Mouse (Mus musculus) liver, embryonic 12.5 days (tissue): ENCODE data around the gene 4933402J07Rik. TPM values are rescaled to one million over a fixed set of nuclear protein-coding genes. Genes with fewer than 3 reads are reported as not detected.

Experiments used
- ATAC-seq: fragments of 200-750 bp; cut with Nextera tagmentation; 2 replicates; pipeline ENCODE4 v1.8.0; 2017; ENCODE audit warnings: moderate number of reproducible peaks, mild to moderate bottlenecking, moderate library complexity
- H3K27ac ChIP-seq: fragments of 300-500 bp; sonication (generic); 2 replicates; pipeline ENCODE4 v1.5.1; 2016; ENCODE audit warnings: mild to moderate bottlenecking
- H3K27me3 ChIP-seq: fragments of 300-500 bp; sonication (generic); replicated peaks from 2 replicates; pipeline ENCODE4 v1.6.1; 2016; ENCODE audit warnings: mild to moderate bottlenecking, moderate library complexity
- H3K36me3 ChIP-seq: fragments of 300-500 bp; sonication (generic); 2 replicates; pipeline ENCODE4 v1.6.1; 2016; ENCODE audit warnings: mild to moderate bottlenecking, moderate library complexity
- H3K4me1 ChIP-seq: fragments of 300-500 bp; sonication (generic); 2 replicates; pipeline ENCODE4 v1.6.1; 2016
- H3K4me2 ChIP-seq: fragments of 300-500 bp; sonication (generic); 2 replicates; pipeline ENCODE4 v1.6.1; 2016; ENCODE audit warnings: mild to moderate bottlenecking, moderate library complexity
- H3K4me3 ChIP-seq: fragments of 300-500 bp; sonication (generic); 2 replicates; pipeline ENCODE4 v1.5.1; 2016; ENCODE audit warnings: mild to moderate bottlenecking, moderate library complexity
- H3K9ac ChIP-seq: fragments of 300-500 bp; sonication (generic); 2 replicates; pipeline ENCODE4 v1.6.1; 2016; ENCODE audit warnings: mild to moderate bottlenecking, moderate library complexity
- H3K9me3 ChIP-seq: fragments of 300-500 bp; sonication (generic); replicated peaks from 2 replicates; pipeline ENCODE4 v1.6.1; 2016; ENCODE audit warnings: mild to moderate bottlenecking, moderate library complexity
- WGBS: fragments of 180-500 bp; shearing (Covaris S2); methylation state at CpG from one replicate; pipeline ENCODE4 v1.1.7; 2016; ENCODE audit not compliant: insufficient replicate concordance; 5-methylcytosine and 5-hydroxymethylcytosine counted together
- polyA plus RNA-seq: library from polyadenylated mRNA; unstranded; fragments of >200 nt; fragmentation: Nextera tagmentation; extraction: Ambion mirVana; gene quantifications from 2 replicates; pipeline ENCODE4 v1.2.1, GENCODE M21; 2016

Gene 4933402J07Rik
- polyA plus RNA-seq, result not detected in 2 replicates

GRCm38 (mm10) chr8:87563553-87563952 is at the start of gene 4933402J07Rik:
Gene 4933402J07Rik, plus strand, starts transcription at chr8:87563853.
- Histone ChIP-seq H3K9me3 (no peaks in the 10 kb centered on the region), H3K4me2 (no peak within 1 kb of the TSS), H3K4me1 (no peaks in the 10 kb centered on the region), H3K27ac (no peak within 1 kb of the TSS), H3K27me3 (no peaks in the 10 kb centered on the region), H3K36me3 (no peaks in the 10 kb centered on the region), H3K4me3 (no peak within 1 kb of the TSS), H3K9ac (no peak within 1 kb of the TSS)
- no peak for ATAC-seq
- WGBS, result 42% methylated on average over 2 of the region's 2 CpGs

GRCm38 (mm10) chr8:87517132-87517531 is 46.5 kb upstream of the 4933402J07Rik start:
- no peak overlapping the region for H3K27ac ChIP-seq
- H3K4me1 ChIP-seq, result no peaks in the 10 kb centered on the region
- no peaks in the 10 kb centered on the region for H3K27me3 ChIP-seq
- WGBS, result 73% methylated on average over 3 of the region's 3 CpGs
- H3K4me3 ChIP-seq, result no peak overlapping the region
- H3K4me2 ChIP-seq, result no peak overlapping the region
- no peak overlapping the region for H3K9ac ChIP-seq
- ATAC-seq, result no peak
- no peaks in the 10 kb centered on the region for H3K9me3 ChIP-seq
- no peaks in the 10 kb centered on the region for H3K36me3 ChIP-seq

GRCm38 (mm10) chr8:87525006-87525405 is 38.6 kb upstream of the 4933402J07Rik start:
- 71% methylated on average over 1 of the region's 1 CpGs for WGBS
- no peaks in the 10 kb centered on the region for H3K4me1 ChIP-seq
- no peak overlapping the region for H3K4me2 ChIP-seq
- H3K36me3 ChIP-seq, result no peaks in the 10 kb centered on the region
- no peak overlapping the region for H3K27ac ChIP-seq
- H3K9ac ChIP-seq, result no peak overlapping the region
- H3K27me3 ChIP-seq, result no peaks in the 10 kb centered on the region
- H3K9me3 ChIP-seq, result no peaks in the 10 kb centered on the region
- no peak for ATAC-seq
- no peak overlapping the region for H3K4me3 ChIP-seq

- Histone ChIP-seq H3K27me3 (no peaks in the 10 kb centered on the region), H3K4me1 (no peaks in the 10 kb centered on the region), H3K9me3 (no peaks in the 10 kb centered on the region), H3K4me2 (no peak overlapping the region), H3K27ac (no peak overlapping the region), H3K9ac (no peak overlapping the region), H3K36me3 (no peaks in the 10 kb centered on the region), H3K4me3 (no peak overlapping the region)
- WGBS, result 37% methylated on average over 4 of the region's 4 CpGs
- ATAC-seq, result no peak
Observed at GRCm38 (mm10) chr8:87531176-87531575, 32.5 kb upstream of the 4933402J07Rik start.

GRCm38 (mm10) chr8:87533476-87533875 is 30.2 kb upstream of the 4933402J07Rik start:
- ATAC-seq, result no peak

GRCm38 (mm10) chr8:87534846-87535245 is 28.8 kb upstream of the 4933402J07Rik start:
- Histone ChIP-seq H3K9me3 (no peaks in the 10 kb centered on the region), H3K27ac (no peak overlapping the region), H3K9ac (no peak overlapping the region), H3K27me3 (0 out of 2 replicates have a peak, but pooled peaks cover 1% of the 10 kb centered on the region), H3K36me3 (no peaks in the 10 kb centered on the region), H3K4me2 (no peak overlapping the region), H3K4me1 (no peaks in the 10 kb centered on the region), H3K4me3 (no peak overlapping the region)
- no peak for ATAC-seq
- 15% methylated on average over 2 of the region's 2 CpGs for WGBS

More at GRCm38 (mm10) chr8:87533476-87533875, 30.2 kb upstream of the 4933402J07Rik start:
- no peak overlapping the region for H3K9ac ChIP-seq
- no peak overlapping the region for H3K27ac ChIP-seq
- no peak overlapping the region for H3K4me3 ChIP-seq
- no peaks in the 10 kb centered on the region for H3K36me3 ChIP-seq
- H3K4me2 ChIP-seq, result no peak overlapping the region
- 61% methylated on average over 4 of the region's 4 CpGs for WGBS
- no peaks in the 10 kb centered on the region for H3K9me3 ChIP-seq
- no peaks in the 10 kb centered on the region for H3K27me3 ChIP-seq
- no peaks in the 10 kb centered on the region for H3K4me1 ChIP-seq

- ATAC-seq, result peak; percentile 52; the same call in 1 of the 2 replicates
- Histone ChIP-seq H3K36me3 (no peaks in the 10 kb centered on the region), H3K9ac (no peak overlapping the region), H3K27me3 (0 out of 2 replicates have a peak, but pooled peaks cover 5% of the 10 kb centered on the region), H3K9me3 (no peaks in the 10 kb centered on the region), H3K27ac (no peak overlapping the region), H3K4me3 (no peak overlapping the region), H3K4me2 (no peak overlapping the region), H3K4me1 (no peaks in the 10 kb centered on the region)
- 6% methylated on average over 23 of the region's 23 CpGs for WGBS
Observed at GRCm38 (mm10) chr8:87536615-87537329, 26.9 kb upstream of the 4933402J07Rik start.

- Histone ChIP-seq H3K27ac (no peak overlapping the region), H3K36me3 (no peaks in the 10 kb centered on the region), H3K9me3 (no peaks in the 10 kb centered on the region), H3K27me3 (0 out of 2 replicates have a peak, but pooled peaks cover 5% of the 10 kb centered on the region), H3K9ac (no peak overlapping the region), H3K4me2 (no peak overlapping the region), H3K4me3 (no peak overlapping the region), H3K4me1 (no peaks in the 10 kb centered on the region)
- no peak for ATAC-seq
- WGBS, result 30% methylated on average over 15 of the region's 15 CpGs
Observed at GRCm38 (mm10) chr8:87539829-87540394, 23.7 kb upstream of the 4933402J07Rik start.

DNA sequence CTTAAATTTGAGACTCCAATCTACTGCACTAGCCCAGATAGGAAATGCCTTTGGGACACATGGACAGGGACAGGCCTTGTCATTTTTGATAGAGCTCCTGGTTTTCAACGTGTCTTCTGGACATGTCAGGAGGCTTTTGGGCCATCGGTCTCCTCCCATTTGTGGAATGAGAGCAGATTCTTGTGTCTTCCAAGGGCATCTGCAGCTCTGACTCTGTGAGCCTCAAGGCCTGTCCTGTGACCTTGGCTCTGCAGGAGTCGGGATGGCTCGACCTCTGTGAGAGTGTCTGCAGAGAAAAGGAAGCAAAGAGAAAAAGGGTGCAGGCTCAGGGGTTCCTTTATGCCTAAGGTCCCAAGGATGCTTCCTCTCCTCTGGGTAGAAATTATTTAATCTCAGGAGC is 13.8 kb upstream of the 4933402J07Rik start:
- no peak overlapping the region for H3K4me2 ChIP-seq
- H3K9ac ChIP-seq, result no peak overlapping the region
- no peaks in the 10 kb centered on the region for H3K27me3 ChIP-seq
- no peak overlapping the region for H3K27ac ChIP-seq
- WGBS, result 50% methylated on average over 4 of the region's 4 CpGs
- no peaks in the 10 kb centered on the region for H3K36me3 ChIP-seq
- ATAC-seq, result no peak
- no peaks in the 10 kb centered on the region for H3K9me3 ChIP-seq
- no peaks in the 10 kb centered on the region for H3K4me1 ChIP-seq
- no peak overlapping the region for H3K4me3 ChIP-seq

DNA sequence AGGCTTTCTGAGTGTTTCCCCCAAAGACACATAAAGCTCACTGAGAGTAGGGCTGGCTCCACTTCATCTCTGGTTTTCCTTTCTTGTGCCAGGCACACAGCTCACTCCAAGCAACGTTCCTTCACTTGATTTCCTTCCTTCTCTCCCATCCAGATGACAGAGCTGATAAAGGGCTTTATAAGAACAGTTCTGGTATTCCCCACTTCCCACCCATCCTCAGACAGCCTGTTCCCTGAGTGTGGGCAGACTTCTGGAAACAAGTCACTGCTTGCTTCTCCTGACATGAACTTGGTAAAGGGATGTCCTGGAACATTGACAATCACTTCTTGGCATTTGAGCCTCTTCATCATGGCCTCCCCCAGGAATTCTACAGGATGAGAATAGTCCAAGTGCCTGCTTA is 10.9 kb upstream of the 4933402J07Rik start:
- H3K27me3 ChIP-seq, result no peaks in the 10 kb centered on the region
- 0% methylated on average over 1 of the region's 1 CpGs for WGBS
- no peaks in the 10 kb centered on the region for H3K9me3 ChIP-seq
- no peaks in the 10 kb centered on the region for H3K4me1 ChIP-seq
- no peaks in the 10 kb centered on the region for H3K36me3 ChIP-seq
- no peak for ATAC-seq
- H3K4me3 ChIP-seq, result no peak overlapping the region
- H3K4me2 ChIP-seq, result no peak overlapping the region
- H3K27ac ChIP-seq, result no peak overlapping the region
- H3K9ac ChIP-seq, result no peak overlapping the region

DNA sequence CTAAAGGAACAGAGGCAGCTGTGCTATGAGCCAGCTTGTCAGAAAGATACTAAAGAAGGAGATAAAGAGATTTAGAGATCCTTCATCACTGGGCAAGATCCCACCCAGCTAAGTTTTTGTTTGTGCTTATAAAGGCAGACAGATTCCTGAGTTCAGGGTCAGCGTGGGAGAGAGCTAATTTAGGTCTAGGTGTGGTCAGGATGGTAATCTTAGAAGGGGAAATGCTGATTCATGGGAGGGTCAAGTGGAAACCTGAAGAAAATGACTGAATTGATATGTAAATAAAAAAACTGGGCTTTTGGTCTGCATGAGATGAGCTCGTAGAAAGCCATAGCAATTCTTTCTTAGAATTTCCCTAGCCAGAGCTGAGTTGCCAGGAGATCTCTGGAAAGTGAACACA is 2.9 kb upstream of the 4933402J07Rik start:
- 33% methylated on average over 2 of the region's 2 CpGs for WGBS

GRCm38 (mm10) chr8:87569203-87569602 is 5.5 kb downstream of the 4933402J07Rik start:
- 61% methylated on average over 5 of the region's 5 CpGs for WGBS
- Histone ChIP-seq H3K27me3 (0 out of 2 replicates have a peak, but pooled peaks cover 3% of the 10 kb centered on the region), H3K9ac (no peak overlapping the region), H3K9me3 (no peaks in the 10 kb centered on the region), H3K4me3 (no peak overlapping the region), H3K27ac (no peak overlapping the region), H3K4me2 (no peak overlapping the region), H3K36me3 (no peaks in the 10 kb centered on the region), H3K4me1 (no peaks in the 10 kb centered on the region)
- no peak for ATAC-seq

More for the DNA sequence above, 2.9 kb upstream of the 4933402J07Rik start:
- Histone ChIP-seq H3K27ac (no peak overlapping the region), H3K4me3 (no peak overlapping the region), H3K27me3 (no peaks in the 10 kb centered on the region), H3K4me2 (no peak overlapping the region), H3K9me3 (no peaks in the 10 kb centered on the region), H3K36me3 (no peaks in the 10 kb centered on the region), H3K9ac (no peak overlapping the region), H3K4me1 (no peaks in the 10 kb centered on the region)
- no peak for ATAC-seq
